Mouse (Mus musculus) urinary bladder, adult 18-20 months (tissue): ENCODE results near the gene Tmed3.

Experiments
- DNase-seq, 2 experiments: peaks; one replicate each; pipeline ENCODE4 v3.0.0; 2022; ENCODE audit warnings: low spot score in 2 of 2, mixed read lengths in 2 of 2

The Tmed3 gene

GRCm38 (mm10) chr9:89704265-89705196 lies at the start of gene Tmed3:
Tmed3 (minus strand) TSS chr9:89705068.
- DNase-seq = peak; percentile 81 to 88

GRCm38 (mm10) chr9:89740041-89740440 lies 35.2 kb upstream of the Tmed3 start:
- no peak for DNase-seq

GRCm38 (mm10) chr9:89738295-89738694 lies 33.4 kb upstream of the Tmed3 start, which contains the start of gene Ankrd34c:
Ankrd34c (minus strand) TSS chr9:89738475.
- DNase-seq = no peak

- DNase-seq = no peak
Measured at GRCm38 (mm10) chr9:89737888-89738287, 33.0 kb upstream of the Tmed3 start.

- peak in 1 of 2 experiments; percentile 2 for DNase-seq
Measured at GRCm38 (mm10) chr9:89736932-89737705, 32.3 kb upstream of the Tmed3 start.

- no peak for DNase-seq
Measured at GRCm38 (mm10) chr9:89706906-89707305, 2.0 kb upstream of the Tmed3 start.

- DNase-seq = no peak
Measured at GRCm38 (mm10) chr9:89705197-89705533, 297 bp upstream of the Tmed3 start.

GRCm38 (mm10) chr9:89700910-89701457 lies 3.9 kb downstream of the Tmed3 start:
- DNase-seq = no peak

- no peak for DNase-seq
Measured at GRCm38 (mm10) chr9:89695143-89695542, 9.7 kb downstream of the Tmed3 start.

GRCm38 (mm10) chr9:89693670-89694069 lies 11.2 kb downstream of the Tmed3 start:
- no peak for DNase-seq

- no peak for DNase-seq
Measured at GRCm38 (mm10) chr9:89689179-89689578, 15.7 kb downstream of the Tmed3 start.

- no peak for DNase-seq
Measured at GRCm38 (mm10) chr9:89687503-89688226, 17.2 kb downstream of the Tmed3 start.

GRCm38 (mm10) chr9:89686262-89686661 lies 18.6 kb downstream of the Tmed3 start:
- no peak for DNase-seq

GRCm38 (mm10) chr9:89678974-89679373 lies 25.9 kb downstream of the Tmed3 start:
- no peak for DNase-seq

- DNase-seq = peak; percentile 15 to 53
Measured at GRCm38 (mm10) chr9:89674014-89674618, 30.8 kb downstream of the Tmed3 start.

GRCm38 (mm10) chr9:89673402-89673801 lies 31.5 kb downstream of the Tmed3 start:
- DNase-seq = no peak

GRCm38 (mm10) chr9:89669878-89670277 lies 35.0 kb downstream of the Tmed3 start:
- no peak for DNase-seq

GRCm38 (mm10) chr9:89667306-89667942 lies 37.4 kb downstream of the Tmed3 start:
- no peak for DNase-seq

- DNase-seq = no peak
Measured at GRCm38 (mm10) chr9:89650913-89651312, 54.0 kb downstream of the Tmed3 start.
